ENCODE assay signal across 26 mouse cellular contexts in the genomic region with DNA sequence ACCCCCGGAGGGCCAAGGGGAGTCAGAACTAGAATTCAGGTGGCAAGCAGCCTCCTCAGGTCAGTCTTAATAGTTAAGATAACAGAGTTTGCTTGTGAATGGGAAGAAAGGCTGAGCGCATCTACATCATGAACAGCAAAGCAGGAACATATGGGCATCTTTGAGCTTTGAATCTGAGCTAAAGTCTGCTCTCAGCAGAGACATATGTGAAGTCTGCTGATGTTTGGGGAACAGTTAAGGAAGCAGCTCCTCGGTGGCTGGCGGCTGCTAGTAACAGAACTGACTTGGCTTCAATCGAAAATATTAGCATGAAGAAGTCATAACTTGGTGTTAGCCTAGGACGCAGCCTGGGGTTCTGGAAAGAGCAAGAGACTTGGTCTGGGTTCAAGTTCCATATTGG.
"Had no signal": no experiment of that assay in that cellular context is flagged by ENCODE, and none has a peak within 500 bp of the region (broad histone marks: within the 10 kb centered on the region; RNA-seq: fewer than 3 reads in every experiment).

No protein-coding gene starts in this region.

- H3K9ac ChIP-seq: limb, embryonic 12.5 days; limb, embryonic 15.5 days; liver, embryonic 12.5 days; liver, embryonic 15.5 days; lung, embryonic 15.5 days; midbrain, embryonic 13.5 days; neural tube, embryonic 13.5 days; stomach, embryonic 15.5 days had no signal

- H3K27me3 ChIP-seq: lung, embryonic 15.5 days; midbrain, embryonic 13.5 days; neural tube, embryonic 13.5 days; stomach, embryonic 15.5 days had no signal

- H3K4me1 ChIP-seq: limb, embryonic 15.5 days; liver, embryonic 12.5 days; liver, embryonic 15.5 days; lung, embryonic 15.5 days; megakaryocyte, embryonic 14.5 days; stomach, embryonic 15.5 days had no signal

- H3K4me2 ChIP-seq: limb, embryonic 12.5 days; limb, embryonic 15.5 days; liver, embryonic 12.5 days; liver, embryonic 15.5 days; lung, embryonic 15.5 days; midbrain, embryonic 13.5 days; neural tube, embryonic 13.5 days; stomach, embryonic 15.5 days had no signal

- ATAC-seq: intestine, embryonic 16.5 days; liver, embryonic 12.5 days; midbrain, embryonic 13.5 days; midbrain, embryonic 16.5 days had no signal

- DNase-seq: kidney, adult 18-20 months; kidney, adult 9 months; kidney, postnatal 14 days; kidney, postnatal 4 days; left cerebral cortex, postnatal 4 days; lung, adult 18-20 months; lung, postnatal 10 days; lung, postnatal 36 days; retina, postnatal 1 day; right cerebral cortex, postnatal 25 days; spleen, adult 18-20 months; thymus, adult 18-20 months; thymus, postnatal 36 days had no signal

- H3K4me3 ChIP-seq: limb, embryonic 12.5 days; limb, embryonic 15.5 days; liver, embryonic 12.5 days; liver, embryonic 15.5 days; lung, embryonic 15.5 days; megakaryocyte, embryonic 14.5 days; midbrain, embryonic 10.5 days; midbrain, embryonic 13.5 days; myocyte; neural tube, embryonic 13.5 days; stomach, embryonic 15.5 days had no signal

- H3K9me3 ChIP-seq: limb, embryonic 12.5 days; limb, embryonic 15.5 days; liver, embryonic 12.5 days; liver, embryonic 15.5 days; lung, embryonic 15.5 days; megakaryocyte, embryonic 14.5 days; midbrain, embryonic 10.5 days; midbrain, embryonic 13.5 days; neural tube, embryonic 13.5 days; stomach, embryonic 15.5 days had no signal

- H3K36me3 ChIP-seq: limb, embryonic 12.5 days; limb, embryonic 15.5 days; liver, embryonic 12.5 days; liver, embryonic 15.5 days; lung, embryonic 15.5 days; midbrain, embryonic 10.5 days; midbrain, embryonic 13.5 days; neural tube, embryonic 13.5 days; stomach, embryonic 15.5 days had no signal

- H3K27ac ChIP-seq: limb, embryonic 12.5 days; limb, embryonic 15.5 days; liver, embryonic 12.5 days; liver, embryonic 15.5 days; lung, embryonic 15.5 days; midbrain, embryonic 10.5 days; midbrain, embryonic 13.5 days; neural tube, embryonic 13.5 days; stomach, embryonic 15.5 days had no signal
